Mouse (Mus musculus) olfactory bulb, adult 2 months (tissue): Measurements from ENCODE around the gene Naa10.

Source experiments
- CTCF ChIP-seq: fragments of 200-500 bp; IDR thresholded peaks from 2 replicates; pipeline ENCODE4 v1.5.1; 2012; ENCODE audit warnings: low read depth, mild to moderate bottlenecking, low read length, moderate library complexity; ENCODE audit not compliant: insufficient read depth
- POLR2A ChIP-seq: fragments of 200-500 bp; IDR thresholded peaks from 2 replicates; pipeline ENCODE4 v1.6.1; 2012; ENCODE audit warnings: mild to moderate bottlenecking, low read depth, low read length, moderate library complexity; ENCODE audit not compliant: insufficient read depth

GRCm38 (mm10) chrX:73914827-73915703, 6.7 kb downstream of the Naa10 start:
- TF ChIP-seq POLR2A = 0 out of 2 replicates have a peak, but pooled peaks have one; percentile 21
- no peak for TF ChIP-seq CTCF
